Mouse (Mus musculus) ovary, postnatal 10 days (tissue): ENCODE measurements around the gene Tcf7l2.

Experiments
- DNase-seq: peaks from one replicate; pipeline ENCODE4 v3.0.0; 2022; ENCODE audit warnings: low spot score

Tcf7l2 gene

GRCm38 (mm10) chr19:55741439-55741928 is at the start of gene Tcf7l2:
Gene Tcf7l2 (plus strand): TSS chr19:55741820.
- peak; percentile 77 for DNase-seq

GRCm38 (mm10) chr19:55694651-55695050 is 47.0 kb upstream of the Tcf7l2 start:
- DNase-seq, result no peak

GRCm38 (mm10) chr19:55695418-55695817 is 46.2 kb upstream of the Tcf7l2 start:
- DNase-seq, result no peak

GRCm38 (mm10) chr19:55698892-55699291 is 42.7 kb upstream of the Tcf7l2 start:
- no peak for DNase-seq

- no peak for DNase-seq
These were observed 41.4 kb upstream of the Tcf7l2 start for GRCm38 (mm10) chr19:55700214-55700568.

- no peak for DNase-seq
These were observed 40.9 kb upstream of the Tcf7l2 start for GRCm38 (mm10) chr19:55700569-55701282.

GRCm38 (mm10) chr19:55701283-55701633 is 40.4 kb upstream of the Tcf7l2 start:
- DNase-seq, result no peak

GRCm38 (mm10) chr19:55702081-55702480 is 39.5 kb upstream of the Tcf7l2 start:
- DNase-seq, result no peak

- DNase-seq, result no peak
These were observed 38.9 kb upstream of the Tcf7l2 start for GRCm38 (mm10) chr19:55702716-55703115.

GRCm38 (mm10) chr19:55704071-55704470 is 37.5 kb upstream of the Tcf7l2 start:
- no peak for DNase-seq

- no peak for DNase-seq
These were observed 35.3 kb upstream of the Tcf7l2 start for GRCm38 (mm10) chr19:55706300-55706699.

- DNase-seq, result no peak
These were observed 34.8 kb upstream of the Tcf7l2 start for GRCm38 (mm10) chr19:55706806-55707205.

- DNase-seq, result no peak
These were observed 33.5 kb upstream of the Tcf7l2 start for GRCm38 (mm10) chr19:55708031-55708554.

- no peak for DNase-seq
These were observed 30.8 kb upstream of the Tcf7l2 start for GRCm38 (mm10) chr19:55710841-55711240.

GRCm38 (mm10) chr19:55711701-55712100 is 29.9 kb upstream of the Tcf7l2 start:
- no peak for DNase-seq

GRCm38 (mm10) chr19:55712678-55713077 is 28.9 kb upstream of the Tcf7l2 start:
- no peak for DNase-seq

GRCm38 (mm10) chr19:55714015-55714414 is 27.6 kb upstream of the Tcf7l2 start:
- DNase-seq, result no peak

- no peak for DNase-seq
These were observed 27.0 kb upstream of the Tcf7l2 start for GRCm38 (mm10) chr19:55714665-55715064.

- DNase-seq, result no peak
These were observed 22.5 kb upstream of the Tcf7l2 start for GRCm38 (mm10) chr19:55719083-55719482.

- DNase-seq, result no peak
These were observed 21.9 kb upstream of the Tcf7l2 start for GRCm38 (mm10) chr19:55719524-55720408.

GRCm38 (mm10) chr19:55720409-55721092 is 21.1 kb upstream of the Tcf7l2 start:
- DNase-seq, result no peak

- no peak for DNase-seq
These were observed 19.2 kb upstream of the Tcf7l2 start for GRCm38 (mm10) chr19:55722376-55722775.
